Mouse (Mus musculus) limb, embryonic 12.5 days (tissue): ENCODE results near the gene Neurl1a. TPM values are rescaled to one million over a fixed set of nuclear protein-coding genes. Genes with fewer than 3 reads are reported as not detected.

Experiments used
- ATAC-seq: fragments of 200-750 bp; cut with Nextera tagmentation; 2 replicates; pipeline ENCODE4 v1.8.0; 2017; ENCODE audit warnings: low read depth, moderate TSS enrichment; ENCODE audit not compliant: insufficient number of reproducible peaks, insufficient read depth, low FRiP score, low TSS enrichment
- H3K27ac ChIP-seq: fragments of 300-500 bp; sonication (generic); 2 replicates; pipeline ENCODE4 v1.5.1; 2016; ENCODE audit warnings: mild to moderate bottlenecking, moderate library complexity
- H3K27me3 ChIP-seq: fragments of 300-500 bp; sonication (generic); 2 replicates; pipeline ENCODE4 v1.6.1; 2016; ENCODE audit warnings: mild to moderate bottlenecking, moderate library complexity
- H3K36me3 ChIP-seq: fragments of 300-500 bp; sonication (generic); 2 replicates; pipeline ENCODE4 v1.6.1; 2016; ENCODE audit warnings: mild to moderate bottlenecking, moderate library complexity
- H3K4me1 ChIP-seq: fragments of 300-500 bp; sonication (generic); replicated peaks from 2 replicates; pipeline ENCODE4 v1.6.1; 2016
- H3K4me2 ChIP-seq: fragments of 300-500 bp; sonication (generic); 2 replicates; pipeline ENCODE4 v1.6.1; 2016; ENCODE audit warnings: mild to moderate bottlenecking, moderate library complexity
- H3K4me3 ChIP-seq: fragments of 300-500 bp; sonication (generic); replicated peaks from 2 replicates; pipeline ENCODE4 v1.5.1; 2016; ENCODE audit warnings: mild to moderate bottlenecking
- H3K9ac ChIP-seq: fragments of 300-500 bp; sonication (generic); replicated peaks from 2 replicates; pipeline ENCODE4 v1.6.1; 2016; ENCODE audit warnings: mild to moderate bottlenecking, moderate library complexity
- H3K9me3 ChIP-seq: fragments of 300-500 bp; sonication (generic); 2 replicates; pipeline ENCODE4 v1.6.1; 2016; ENCODE audit warnings: mild to moderate bottlenecking, moderate library complexity
- WGBS: fragments of 180-500 bp; shearing (Covaris S2); methylation state at CpG from one replicate; pipeline ENCODE4 v1.1.7; 2016; 5-methylcytosine and 5-hydroxymethylcytosine counted together
- microRNA-seq: library from miRNA; unstranded; fragments of <30 nt; microRNA quantifications from one replicate; pipeline ENCODE4, GENCODE M21; 2017
- polyA plus RNA-seq: library from polyadenylated mRNA; unstranded; fragments of >200 nt; fragmentation: Nextera tagmentation; extraction: Ambion mirVana; gene quantifications from 2 replicates; pipeline ENCODE4 v1.2.1, GENCODE M21; 2016

Neurl1a gene
- polyA plus RNA-seq, 1 experiment from 2014 or later: 10.1 TPM

DNA sequence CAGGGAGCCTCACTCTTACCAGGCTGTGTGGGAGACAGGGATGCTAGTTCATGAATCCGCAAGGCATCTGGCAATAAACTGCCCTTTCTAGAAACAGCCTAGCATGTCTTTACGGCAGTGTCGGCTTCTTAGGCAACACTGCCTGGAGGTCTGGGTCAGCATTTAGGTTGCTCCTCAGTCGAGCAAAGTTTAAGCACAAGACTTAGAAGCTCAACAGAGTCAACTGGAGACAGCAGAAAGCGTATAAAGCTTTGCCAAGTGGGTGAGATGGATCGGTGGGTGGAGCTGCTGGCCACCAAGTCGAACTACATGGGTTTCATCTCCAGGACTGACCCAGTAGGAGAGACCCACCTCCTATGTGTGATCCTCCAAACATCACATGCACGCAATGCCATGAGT is 128.3 kb downstream of the Neurl1a start:
- no peaks in the 10 kb centered on the region for H3K9me3 ChIP-seq
- H3K4me3 ChIP-seq: no peak overlapping the region
- 83% methylated on average over 8 of the region's 8 CpGs for WGBS
- ATAC-seq: no peak
- peaks cover 40% of the 10 kb centered on the region for H3K4me1 ChIP-seq
- H3K27me3 ChIP-seq: no peaks in the 10 kb centered on the region
- H3K9ac ChIP-seq: no peak overlapping the region
- peaks cover 93% of the 10 kb centered on the region for H3K36me3 ChIP-seq
- no peak overlapping the region for H3K27ac ChIP-seq
- no peak overlapping the region for H3K4me2 ChIP-seq

Small RNAs within 50 kb of the gene (microRNA-seq; reads per million reads assigned to microRNA genes)
- gene Mir6995: not detected

Other genes starting within 250 kb of the Neurl1a start
- gene Ina, start 164.1 kb upstream of the Neurl1a start, polyA plus RNA-seq: 0.40 and 2.2 TPM in 2 replicates
- 85.4 and 85.7 TPM in 2 replicates for gene Nt5c2, start 163.7 kb upstream of the Neurl1a start, polyA plus RNA-seq
- 34.5 and 35.7 TPM in 2 replicates for gene Pcgf6, start 127.9 kb upstream of the Neurl1a start, polyA plus RNA-seq
- 10.8 and 11.4 TPM in 2 replicates for gene Taf5, start 111.1 kb upstream of the Neurl1a start, polyA plus RNA-seq
- 1,343 and 1,446 TPM in 2 replicates for gene Usmg5, start 88.2 kb upstream of the Neurl1a start, polyA plus RNA-seq
- gene Pdcd11, start 88.1 kb upstream of the Neurl1a start, polyA plus RNA-seq: 12.8 and 13.4 TPM in 2 replicates
- 5.3 and 6.2 TPM in 2 replicates for gene Calhm2, start 40.5 kb upstream of the Neurl1a start, polyA plus RNA-seq
- not detected in 2 replicates for gene Calhm1, start 34.6 kb upstream of the Neurl1a start, polyA plus RNA-seq
- not detected in 2 replicates for gene Calhm3, start 21.1 kb upstream of the Neurl1a start, polyA plus RNA-seq